Mouse (Mus musculus): ENCODE results near the gene Tead3. TPM values are rescaled to one million over a fixed set of nuclear protein-coding genes. Genes with fewer than 3 reads are reported as not detected.

Tead3 gene
- total RNA-seq, 2 experiments from 2014 or later = 12.8 to 13.5 TPM

- peak; percentile 94 for DNase-seq
Observed at GRCm38 (mm10) chr17:28308297-28309195, 42.1 kb downstream of the Tead3 start.

GRCm38 (mm10) chr17:28305172-28305571, 45.4 kb downstream of the Tead3 start:
- no peak for DNase-seq

GRCm38 (mm10) chr17:28300850-28301249, 49.8 kb downstream of the Tead3 start:
- DNase-seq = no peak

GRCm38 (mm10) chr17:28300323-28300722, 50.3 kb downstream of the Tead3 start:
- DNase-seq = no peak

- no peak for DNase-seq
Observed at GRCm38 (mm10) chr17:28299669-28300320, 50.8 kb downstream of the Tead3 start.

DNA sequence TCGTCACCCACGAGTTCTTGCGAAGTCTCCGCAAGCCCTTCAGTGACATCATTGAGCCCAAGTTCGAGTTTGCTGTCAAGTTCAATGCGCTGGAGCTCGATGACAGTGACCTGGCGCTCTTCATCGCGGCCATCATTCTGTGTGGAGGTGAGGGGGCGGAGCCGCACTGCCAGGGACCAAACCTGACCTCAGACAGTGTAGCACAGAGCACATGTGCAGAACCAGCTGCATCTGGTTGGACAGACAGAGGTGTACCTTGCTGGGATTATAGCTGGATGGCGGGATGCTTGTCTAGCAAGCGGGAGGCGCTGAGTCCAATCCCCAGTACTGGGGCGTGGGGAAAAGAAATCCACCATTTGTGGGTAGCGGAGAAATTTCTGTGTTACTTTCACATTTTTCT, 51.7 kb downstream of the Tead3 start:
- no peak for DNase-seq

DNA sequence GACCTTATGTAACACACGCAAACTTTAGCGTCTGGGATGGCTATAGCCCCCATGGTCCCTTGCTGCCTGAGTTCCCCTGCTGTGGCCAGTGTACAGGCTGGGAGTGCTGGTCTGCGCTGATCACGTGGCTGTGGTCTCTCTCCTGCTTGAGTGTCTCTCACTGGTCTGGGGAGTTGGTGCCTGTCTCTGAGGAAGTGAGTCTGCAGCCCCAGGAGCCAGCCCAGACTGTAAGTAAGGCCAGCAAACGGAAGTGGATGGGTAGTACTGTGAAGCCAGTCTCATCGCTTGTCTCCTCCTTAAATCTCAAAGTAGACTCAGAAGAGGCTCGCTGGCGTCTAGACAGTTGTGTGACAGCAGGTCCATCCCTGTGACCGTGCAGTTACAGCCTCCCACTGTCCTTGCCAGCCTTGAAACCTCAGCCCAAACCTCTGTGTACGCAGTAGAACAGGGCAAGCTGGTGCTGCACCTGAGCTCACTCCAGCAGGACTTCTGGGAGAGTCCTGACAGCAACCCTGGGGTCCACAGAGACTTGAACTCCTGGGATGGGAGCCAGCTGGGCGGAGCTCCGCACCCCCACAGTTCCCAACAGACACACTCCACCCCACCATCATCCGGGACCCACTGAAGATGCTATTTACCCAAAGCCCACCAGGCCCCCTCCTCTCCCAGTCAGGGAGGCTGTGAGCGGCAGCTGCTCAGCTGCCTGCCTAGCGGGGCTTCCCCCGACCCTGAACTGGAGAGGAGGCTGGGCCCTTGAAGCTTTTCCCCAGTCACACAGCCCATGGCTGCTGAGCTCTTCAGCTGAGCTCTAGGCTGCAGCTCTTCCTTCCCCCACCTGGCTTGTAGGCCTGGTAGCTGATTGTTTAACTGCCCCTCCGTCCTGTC, 55.9 kb downstream of the Tead3 start:
- DNase-seq = no peak

DNA sequence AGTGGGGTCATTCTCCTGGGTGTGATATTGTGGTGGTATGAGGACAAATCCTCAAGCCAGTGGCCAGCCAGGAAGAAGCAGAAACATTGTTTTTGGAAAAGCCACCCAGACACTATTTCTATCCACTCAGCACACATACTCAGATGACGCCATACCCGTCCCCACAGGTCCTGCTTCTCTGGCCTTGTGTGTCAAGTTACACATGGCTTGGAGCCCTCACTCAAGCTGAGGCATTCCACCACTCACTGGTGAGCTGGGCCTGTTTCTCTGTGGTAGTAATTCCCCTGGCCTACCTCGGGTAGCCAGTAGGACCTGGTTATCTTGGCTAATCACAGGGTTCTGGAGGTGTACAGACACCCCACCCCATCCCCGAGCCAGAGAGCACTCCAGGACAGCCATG, 56.9 kb downstream of the Tead3 start:
- no peak for DNase-seq

- no peak for DNase-seq
Observed at GRCm38 (mm10) chr17:28291346-28291745, 59.3 kb downstream of the Tead3 start.

DNA sequence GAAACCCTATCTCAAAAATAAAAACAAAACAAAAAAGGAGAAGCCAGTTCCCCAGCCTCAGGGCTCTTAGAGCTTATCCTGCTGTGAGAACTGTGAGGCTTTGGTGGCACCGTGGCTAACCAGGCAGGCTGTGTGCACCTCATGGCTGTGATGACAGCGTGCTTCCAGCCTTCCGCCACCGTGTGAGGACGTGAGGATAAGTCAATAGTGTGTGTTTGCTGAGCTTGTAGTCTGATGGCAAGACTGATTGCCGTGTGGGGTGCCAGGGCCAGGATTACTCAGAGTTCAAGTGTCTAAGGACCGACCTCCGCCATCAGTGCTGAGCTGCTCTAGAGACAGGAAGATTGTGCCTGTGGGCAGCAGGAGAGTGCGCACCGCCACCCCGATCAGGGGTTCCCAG, 59.9 kb downstream of the Tead3 start:
- no peak for DNase-seq

DNA sequence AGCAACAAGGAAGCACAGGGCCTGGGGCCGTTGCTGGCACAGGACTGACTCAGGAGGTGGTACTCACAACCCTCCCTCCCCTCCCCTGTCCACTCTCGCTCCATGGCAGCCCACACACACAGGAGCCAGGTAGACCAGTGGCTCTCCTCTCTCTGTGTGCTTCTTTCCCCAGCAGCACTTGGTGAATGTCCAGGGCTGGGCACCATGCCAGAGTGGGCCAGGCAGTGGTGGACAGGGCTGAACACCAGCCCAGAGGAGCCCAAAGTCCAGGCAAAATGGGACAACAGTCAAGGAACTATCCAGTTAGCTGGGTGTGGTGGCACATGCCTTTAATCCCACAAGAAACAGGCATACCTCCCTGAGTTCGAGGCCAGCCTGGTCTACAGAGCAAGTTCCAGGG, 60.4 kb downstream of the Tead3 start:
- DNase-seq = peak; percentile 95

DNA sequence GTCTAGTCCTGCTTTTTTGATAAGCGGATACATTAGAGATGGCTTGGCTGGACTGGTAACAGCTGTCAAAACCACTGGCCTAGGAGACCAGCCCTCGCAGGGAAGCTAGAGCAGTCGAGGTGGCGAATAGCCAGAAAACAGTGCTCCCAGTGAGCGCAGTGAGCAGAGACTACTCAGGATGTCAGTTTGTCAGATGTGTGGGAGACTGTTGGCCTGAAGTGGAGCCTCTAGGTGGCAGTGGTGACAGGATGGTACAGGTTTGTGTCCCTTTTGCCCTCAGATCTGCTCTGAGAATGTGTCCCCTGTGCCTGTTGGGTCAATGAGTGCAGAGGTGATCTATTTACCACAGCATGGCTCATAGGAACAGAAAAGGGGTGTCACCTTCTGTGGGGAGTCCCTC, 62.6 kb downstream of the Tead3 start:
- DNase-seq = no peak

- no peak for DNase-seq
Observed at GRCm38 (mm10) chr17:28287578-28287977, 63.0 kb downstream of the Tead3 start.

- no peak for DNase-seq
Observed at GRCm38 (mm10) chr17:28286964-28287363, 63.7 kb downstream of the Tead3 start.

- no peak for DNase-seq
Observed at GRCm38 (mm10) chr17:28286133-28286532, 64.5 kb downstream of the Tead3 start.

GRCm38 (mm10) chr17:28283199-28283598, 67.4 kb downstream of the Tead3 start:
- no peak for DNase-seq

- DNase-seq = no peak
Observed at GRCm38 (mm10) chr17:28281866-28282441, 68.7 kb downstream of the Tead3 start.

Other genes starting within 250 kb of the Tead3 start
- gene Scube3, start 208.7 kb downstream of the Tead3 start, total RNA-seq (2021) = 10 to 100 TPM; 14.4 to 15.2 TPM
- 10 to 100 TPM; 31.3 to 39.3 TPM for gene Zfp523, start 173.7 kb downstream of the Tead3 start, total RNA-seq (2021)
- gene Def6, start 143.0 kb downstream of the Tead3 start, total RNA-seq (2021) = 1 to 10 TPM; 4.7 to 6.7 TPM
- gene Ppard, start 118.1 kb downstream of the Tead3 start, total RNA-seq (2021) = 10 to 100 TPM; 29.8 to 30.2 TPM
- 10 to 100 TPM; 24.2 to 36.2 TPM for gene Fance, start 37.3 kb downstream of the Tead3 start, total RNA-seq (2021)
- 100 to 1,000 TPM; 948 to 951 TPM for gene Rpl10a, start 22.3 kb downstream of the Tead3 start, total RNA-seq (2021)
- under 1 TPM; 0.33 to 1.00 TPM for gene Tulp1, start 14.4 kb upstream of the Tead3 start, total RNA-seq (2021)
- 10 to 100 TPM; 55.4 to 95.1 TPM for gene Fkbp5, start 166.7 kb upstream of the Tead3 start, total RNA-seq (2021)
- gene Armc12, start 180.0 kb upstream of the Tead3 start, total RNA-seq (2021) = not detected
- not detected for gene Clpsl2, start 198.6 kb upstream of the Tead3 start, total RNA-seq (2021)
- gene Clps, start 209.9 kb upstream of the Tead3 start, total RNA-seq (2021) = not detected
- gene Lhfpl5, start 224.8 kb upstream of the Tead3 start, total RNA-seq (2021) = 1 to 10 TPM; 1.5 to 1.7 TPM